Mouse (Mus musculus): ENCODE measurements around the gene Ehd1.
"Not testable (repeated sequence)": the region's sequence is repeated elsewhere in the genome, so short reads cannot be mapped to it uniquely, and the experiment has no call there.

Gene Ehd1

GRCm38 (mm10) chr19:6304787-6305516, 28.4 kb downstream of the Ehd1 start:
- peak; percentile 91 to 95 for DNase-seq

DNA sequence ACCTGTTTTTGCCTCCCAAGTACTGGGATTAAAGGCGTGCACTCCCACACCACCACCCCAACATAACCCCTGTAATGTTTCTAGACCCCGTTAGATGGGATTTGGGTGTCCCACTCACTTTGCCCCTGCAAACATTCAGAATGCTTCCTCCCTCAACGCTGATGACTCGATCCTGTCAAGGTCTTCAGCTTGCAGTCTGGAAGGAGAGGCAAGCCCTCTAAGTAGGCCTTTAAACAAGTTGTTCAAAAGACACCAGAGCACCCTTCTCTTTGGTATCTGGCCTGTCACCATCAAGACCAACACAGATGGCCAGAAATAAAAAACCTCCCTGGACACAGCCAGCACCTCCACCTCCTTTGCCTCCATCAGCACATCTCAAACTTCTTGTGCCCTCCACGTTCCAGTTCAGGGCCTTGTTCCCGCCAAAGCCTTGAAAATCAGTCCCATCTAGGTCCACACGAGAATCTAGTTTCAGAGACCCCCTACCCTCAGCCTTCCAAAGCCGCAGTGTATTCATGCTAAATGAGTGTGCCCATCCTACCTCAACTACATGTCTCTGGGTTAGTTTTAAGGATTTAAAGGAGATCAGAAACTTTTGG, 29.1 kb downstream of the Ehd1 start:
- DNase-seq = no peak

- DNase-seq = peak; percentile 94
Measured at GRCm38 (mm10) chr19:6306137-6306551, 29.6 kb downstream of the Ehd1 start, which contains the start of gene Cdc42bpg. TSS of gene Cdc42bpg (plus strand) at chr19:6306456.

GRCm38 (mm10) chr19:6306586-6306985, 30.1 kb downstream of the Ehd1 start:
- peak; percentile 69 to 85 for DNase-seq

- DNase-seq = peak; percentile 53 to 55
Measured at GRCm38 (mm10) chr19:6307733-6308531, 31.4 kb downstream of the Ehd1 start.

GRCm38 (mm10) chr19:6310181-6310580, 33.7 kb downstream of the Ehd1 start:
- DNase-seq = peak; percentile 54 to 67

DNA sequence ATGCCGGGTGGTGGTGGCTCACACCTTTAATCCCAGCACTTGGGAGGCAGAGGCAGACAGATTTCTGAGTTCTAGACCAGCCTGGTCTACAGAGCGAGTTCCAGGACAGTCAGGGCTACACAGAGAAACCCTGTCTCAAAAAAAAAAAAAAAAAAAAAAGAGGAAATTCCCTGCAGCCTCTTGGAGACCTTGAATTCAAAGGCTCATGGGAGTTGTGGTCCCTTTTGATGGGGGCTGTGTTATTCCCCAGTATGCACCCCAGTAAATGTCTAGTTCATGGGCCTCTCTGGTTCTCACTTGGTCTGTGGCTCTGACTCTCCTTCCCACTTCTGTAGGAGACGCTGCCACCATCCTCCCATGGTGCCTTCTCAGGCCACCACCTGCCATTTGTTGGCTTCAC, 35.3 kb downstream of the Ehd1 start:
- not testable (repeated sequence) for DNase-seq

GRCm38 (mm10) chr19:6313796-6314195, 37.3 kb downstream of the Ehd1 start:
- no peak for DNase-seq

DNA sequence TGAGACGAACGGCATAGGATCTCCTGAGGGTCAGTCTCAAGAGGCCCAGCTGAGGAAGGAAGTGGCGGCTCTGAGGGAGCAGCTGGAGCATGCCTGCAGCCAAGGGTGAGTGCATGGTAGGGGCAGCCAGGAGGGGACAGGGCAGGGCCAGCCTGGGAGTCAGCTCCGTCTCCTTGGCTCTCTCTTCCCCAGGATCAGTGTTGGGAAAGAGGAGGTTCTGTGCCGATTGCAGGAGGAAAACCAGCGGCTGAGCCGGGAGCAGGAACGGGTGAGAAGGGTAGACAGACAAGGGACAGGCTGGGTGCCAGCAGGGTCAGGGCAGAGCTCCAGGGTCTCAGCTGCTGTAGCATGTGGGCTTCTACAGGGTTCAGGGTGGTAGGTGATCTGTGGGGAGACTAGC, 38.0 kb downstream of the Ehd1 start:
- no peak for DNase-seq

GRCm38 (mm10) chr19:6315573-6315972, 39.0 kb downstream of the Ehd1 start:
- DNase-seq = peak; percentile 76 to 82

DNA sequence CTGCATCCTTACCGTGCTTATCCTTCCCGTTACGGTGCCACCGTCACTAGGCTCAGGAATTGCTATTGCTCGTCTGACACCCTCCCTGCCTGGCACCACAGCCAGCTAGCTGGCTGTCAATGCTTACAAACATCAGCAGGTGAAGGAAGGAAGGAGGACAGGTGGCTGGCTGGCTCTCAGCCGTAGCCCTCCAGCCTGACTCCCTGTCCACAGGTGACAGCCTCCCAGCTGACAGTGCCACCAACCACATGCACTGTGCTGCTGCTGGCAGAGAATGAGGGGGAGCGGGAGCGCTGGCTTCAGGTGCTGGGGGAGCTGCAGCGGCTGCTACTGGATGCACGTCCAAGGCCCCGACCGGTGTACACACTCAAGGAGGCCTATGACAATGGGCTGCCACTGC, 41.6 kb downstream of the Ehd1 start:
- no peak for DNase-seq

- no peak for DNase-seq
Measured at GRCm38 (mm10) chr19:6321358-6321757, 44.8 kb downstream of the Ehd1 start.

GRCm38 (mm10) chr19:6321786-6322621, 45.5 kb downstream of the Ehd1 start:
- DNase-seq = peak in 1 of 2 experiments; percentile 39

GRCm38 (mm10) chr19:6324751-6325150, 48.2 kb downstream of the Ehd1 start:
- DNase-seq = no peak

GRCm38 (mm10) chr19:6331178-6331577, 54.7 kb downstream of the Ehd1 start:
- no peak for DNase-seq

DNA sequence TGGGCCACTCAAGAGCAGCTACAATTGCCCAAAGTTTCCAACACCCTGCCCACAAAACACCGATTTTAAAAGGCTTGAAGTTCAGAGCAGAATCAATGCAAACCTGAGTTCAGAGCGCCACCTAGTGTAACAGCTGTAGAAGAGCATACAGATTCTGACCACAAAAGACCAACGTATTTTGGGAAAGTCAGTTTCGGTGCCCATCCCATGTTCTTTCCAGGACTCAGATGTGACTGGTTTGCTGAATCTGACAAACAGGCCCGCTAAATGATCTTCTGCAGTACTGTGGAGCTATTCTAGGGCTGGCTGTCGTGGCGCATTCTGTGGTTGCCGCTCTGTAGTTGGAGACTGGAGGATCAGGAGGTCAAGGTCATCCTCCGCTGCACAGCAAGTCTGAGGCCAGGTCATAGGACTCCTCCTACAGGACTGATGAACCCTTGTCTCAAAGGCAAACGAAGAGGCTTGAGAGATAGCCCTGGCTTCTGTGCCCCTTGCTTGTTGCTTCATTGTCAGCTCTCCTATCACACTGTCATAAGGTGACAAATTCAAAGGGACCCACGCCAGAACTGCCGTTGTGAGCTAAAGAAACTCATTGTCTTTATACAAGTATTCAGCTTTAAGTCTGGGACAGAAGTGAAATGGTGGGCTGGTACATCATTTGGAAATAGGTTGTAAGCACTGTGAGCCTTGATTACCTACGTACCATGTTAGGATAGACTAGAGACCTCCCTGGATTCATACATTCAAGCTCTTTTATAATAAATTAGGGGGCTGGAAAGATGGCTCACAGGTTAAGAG, 55.4 kb downstream of the Ehd1 start:
- peak; percentile 66 to 77 for DNase-seq

DNA sequence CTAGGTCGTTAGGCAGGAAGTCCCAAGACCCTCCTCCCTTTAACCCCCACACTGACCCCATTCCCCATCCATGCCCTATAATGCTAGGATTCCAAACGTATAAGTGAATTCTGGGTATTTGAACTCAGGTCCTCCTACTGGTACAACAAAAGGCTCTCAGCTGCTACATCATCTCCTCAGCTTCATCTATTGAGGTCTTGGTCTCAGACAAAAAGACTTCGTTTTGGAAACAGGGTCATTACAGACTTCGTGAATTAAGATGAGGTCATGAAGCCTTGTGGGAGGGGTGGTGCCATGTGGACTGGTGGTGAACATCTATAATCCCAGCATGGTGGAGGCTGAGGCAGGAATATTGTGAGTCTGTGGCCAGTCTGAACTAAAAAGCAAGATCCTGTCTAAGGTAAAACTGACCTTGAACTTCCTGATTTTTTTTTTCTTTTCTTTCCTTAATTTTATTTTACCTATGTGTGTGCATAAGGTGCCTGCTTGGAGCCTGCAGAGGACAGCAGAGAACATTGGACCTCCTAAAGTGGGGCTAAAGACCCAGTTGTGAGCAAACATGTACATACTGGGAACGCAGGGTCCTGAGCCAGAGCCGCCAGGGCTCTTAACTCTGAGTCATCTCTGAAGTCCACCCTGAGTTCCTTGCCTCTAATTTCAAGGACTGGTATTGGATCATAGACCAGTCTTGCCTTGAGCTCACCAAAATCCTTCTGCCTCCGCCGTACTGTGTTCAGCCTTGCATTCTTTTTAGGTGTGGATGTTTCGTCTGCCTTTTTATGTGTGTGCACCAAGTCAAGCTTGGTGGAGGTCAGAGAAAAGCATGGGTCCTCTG, 57.5 kb downstream of the Ehd1 start:
- no peak for DNase-seq

- DNase-seq = peak; percentile 94 to 97
Measured at GRCm38 (mm10) chr19:6334673-6335457, 58.3 kb downstream of the Ehd1 start, which contains the start of gene Men1. TSS of gene Men1 (plus strand) at chr19:6334979.

DNA sequence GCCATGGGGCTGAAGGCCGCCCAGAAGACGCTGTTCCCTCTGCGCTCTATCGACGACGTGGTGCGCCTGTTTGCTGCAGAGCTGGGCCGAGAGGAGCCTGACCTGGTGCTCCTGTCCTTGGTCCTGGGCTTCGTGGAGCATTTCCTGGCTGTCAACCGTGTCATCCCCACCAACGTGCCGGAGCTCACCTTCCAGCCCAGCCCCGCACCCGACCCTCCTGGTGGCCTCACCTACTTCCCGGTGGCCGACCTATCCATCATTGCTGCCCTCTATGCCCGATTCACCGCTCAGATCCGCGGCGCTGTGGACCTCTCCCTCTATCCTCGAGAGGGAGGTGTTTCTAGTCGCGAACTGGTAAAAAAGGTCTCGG, 58.9 kb downstream of the Ehd1 start:
- peak in 1 of 2 experiments; percentile 50 for DNase-seq

GRCm38 (mm10) chr19:6336920-6337319, 60.4 kb downstream of the Ehd1 start:
- no peak for DNase-seq
